ENCODE assay signal across 20 mouse cellular contexts in the genomic region with DNA sequence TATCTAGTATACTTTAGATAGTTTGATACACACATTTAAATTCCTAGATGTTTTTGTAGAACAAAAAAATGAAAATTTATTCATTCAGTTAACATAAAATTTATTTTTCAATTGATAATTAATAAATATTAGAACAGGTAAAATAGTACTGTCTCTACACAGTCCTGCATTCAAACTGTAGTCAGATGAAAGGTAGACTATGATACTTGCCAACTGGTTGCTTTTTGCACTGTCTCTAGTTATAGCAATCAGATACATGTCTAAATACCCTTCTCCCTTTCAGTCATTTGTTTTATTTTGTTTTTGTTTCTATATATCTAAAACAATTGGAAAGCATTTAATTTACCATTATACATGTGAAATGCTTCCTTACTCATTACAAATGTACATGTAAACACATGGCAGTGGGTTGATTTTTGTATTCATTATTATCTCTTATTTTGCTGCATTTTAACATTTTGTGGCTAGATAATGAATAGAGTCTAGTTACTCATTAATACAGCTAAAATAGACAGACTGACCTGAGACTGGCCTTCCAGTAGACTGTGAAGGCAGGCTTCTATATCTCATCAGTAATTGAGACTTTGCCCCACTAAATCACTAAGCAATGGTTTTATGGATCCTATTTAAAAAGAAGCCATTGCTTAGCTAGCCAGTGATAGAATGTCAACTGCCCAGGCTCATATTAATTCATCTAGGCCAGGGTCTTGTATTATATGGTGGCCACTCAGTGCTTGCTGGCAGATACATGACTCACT.
"Had no signal": no experiment of that assay in that cellular context is flagged by ENCODE, and none has a peak within 500 bp of the region (broad histone marks: within the 10 kb centered on the region; RNA-seq: fewer than 3 reads in every experiment).

No protein-coding gene starts in this region.

- ATAC-seq: hindbrain, embryonic 16.5 days; lung, postnatal 0 days; midbrain, embryonic 15.5 days had no signal

- H3K27me3 ChIP-seq: limb, embryonic 12.5 days; limb, embryonic 15.5 days; liver, embryonic 15.5 days; midbrain, embryonic 12.5 days; midbrain, embryonic 15.5 days; neural tube, embryonic 12.5 days; neural tube, embryonic 15.5 days had no signal

- DNase-seq: kidney, postnatal 10 days; left cerebral cortex, postnatal 4 days; lung, embryonic 14.5 days; right cerebral cortex, adult 18-20 months; right cerebral cortex, postnatal 14 days; right cerebral cortex, postnatal 4 days; thymus, adult 2 months; thymus, postnatal 14 days; thymus, postnatal 4 days had no signal

- H3K27ac ChIP-seq: limb, embryonic 12.5 days; limb, embryonic 15.5 days; liver, embryonic 15.5 days; macrophage; midbrain, embryonic 12.5 days; midbrain, embryonic 15.5 days; neural tube, embryonic 12.5 days; neural tube, embryonic 15.5 days; stomach, postnatal 0 days had no signal

- H3K4me1 ChIP-seq: limb, embryonic 12.5 days; limb, embryonic 15.5 days; liver, embryonic 15.5 days; midbrain, embryonic 12.5 days; midbrain, embryonic 15.5 days; neural tube, embryonic 12.5 days; neural tube, embryonic 15.5 days had no signal

- H3K9ac ChIP-seq: limb, embryonic 12.5 days; limb, embryonic 15.5 days; liver, embryonic 15.5 days; lung, embryonic 14.5 days; midbrain, embryonic 12.5 days; midbrain, embryonic 15.5 days; neural tube, embryonic 12.5 days; neural tube, embryonic 15.5 days had no signal

- H3K4me3 ChIP-seq: limb, embryonic 12.5 days; limb, embryonic 15.5 days; liver, embryonic 15.5 days; midbrain, embryonic 12.5 days; midbrain, embryonic 15.5 days; neural tube, embryonic 12.5 days; neural tube, embryonic 15.5 days had no signal

- H3K9me3 ChIP-seq: limb, embryonic 12.5 days; limb, embryonic 15.5 days; liver, embryonic 15.5 days; midbrain, embryonic 12.5 days; midbrain, embryonic 15.5 days; neural tube, embryonic 12.5 days; neural tube, embryonic 15.5 days had no signal

- H3K4me2 ChIP-seq: limb, embryonic 12.5 days; limb, embryonic 15.5 days; liver, embryonic 15.5 days; lung, embryonic 14.5 days; midbrain, embryonic 12.5 days; midbrain, embryonic 15.5 days; neural tube, embryonic 12.5 days; neural tube, embryonic 15.5 days had no signal

- H3K36me3 ChIP-seq: limb, embryonic 12.5 days; limb, embryonic 15.5 days; liver, embryonic 15.5 days; midbrain, embryonic 12.5 days; midbrain, embryonic 15.5 days; neural tube, embryonic 12.5 days; neural tube, embryonic 15.5 days had no signal
